Mouse (Mus musculus) hindbrain, embryonic 11.5 days (tissue): ENCODE measurements around the gene Map3k3. TPM values are rescaled to one million over a fixed set of nuclear protein-coding genes. Genes with fewer than 3 reads are reported as not detected.

ENCODE experiments used
- ATAC-seq: fragments of 200-750 bp; cut with Nextera tagmentation; 2 replicates; pipeline ENCODE4 v1.8.0; 2017; ENCODE audit warnings: mild to moderate bottlenecking, moderate TSS enrichment, moderate library complexity; ENCODE audit not compliant: low FRiP score
- DNase-seq: peaks from one replicate; pipeline ENCODE4 v3.0.0-alpha.2; 2015; ENCODE audit warnings: low spot score
- H3K27ac ChIP-seq: fragments of 300-500 bp; sonication (generic); 2 replicates; pipeline ENCODE4 v1.5.1; 2014; ENCODE audit warnings: mild to moderate bottlenecking, low read depth, low read length
- H3K27me3 ChIP-seq: fragments of 300-500 bp; sonication (generic); 2 replicates; pipeline ENCODE4 v1.6.1; 2014; ENCODE audit warnings: mild to moderate bottlenecking, low read length, moderate library complexity, mixed read lengths; ENCODE audit not compliant: control insufficient read depth, insufficient read depth
- H3K36me3 ChIP-seq: fragments of 300-500 bp; sonication (generic); 2 replicates; pipeline ENCODE4 v1.6.1; 2014; ENCODE audit warnings: mild to moderate bottlenecking, low read length, moderate library complexity, mixed read lengths; ENCODE audit not compliant: control insufficient read depth, insufficient read depth
- H3K4me1 ChIP-seq: fragments of 300-500 bp; sonication (generic); replicated peaks from 2 replicates; pipeline ENCODE4 v1.6.1; 2014; ENCODE audit warnings: low read length, mixed read lengths; ENCODE audit not compliant: control insufficient read depth, insufficient read depth
- H3K4me2 ChIP-seq: fragments of 300-500 bp; sonication (generic); replicated peaks from 2 replicates; pipeline ENCODE4 v1.6.1; 2014; ENCODE audit warnings: mild to moderate bottlenecking, low read depth, low read length
- H3K4me3 ChIP-seq: fragments of 300-500 bp; sonication (generic); 2 replicates; pipeline ENCODE4 v1.5.1; 2014; ENCODE audit warnings: low read depth, low read length
- H3K9ac ChIP-seq: fragments of 300-500 bp; sonication (generic); 2 replicates; pipeline ENCODE4 v1.6.1; 2014; ENCODE audit warnings: low read depth, low read length
- H3K9me3 ChIP-seq: fragments of 300-500 bp; sonication (generic); 2 replicates; pipeline ENCODE4 v1.6.1; 2016; ENCODE audit warnings: low read length; ENCODE audit not compliant: control insufficient read depth
- WGBS: fragments of 180-500 bp; shearing (Covaris S2); extraction: QIAGEN DNeasy Blood & Tissue Kit; methylation state at CpG from one replicate; pipeline ENCODE4 v1.1.7; 2014; 5-methylcytosine and 5-hydroxymethylcytosine counted together
- polyA plus RNA-seq: library from polyadenylated mRNA; unstranded; fragments of >200 nt; fragmentation: Nextera tagmentation; extraction: Ambion mirVana; gene quantifications from 2 replicates; pipeline ENCODE4 v1.2.1, GENCODE M21; 2014

The Map3k3 gene
- polyA plus RNA-seq, 1 experiment from 2014 or later, result 14.2 TPM

- Histone ChIP-seq H3K4me3 (no peak overlapping the region), H3K9me3 (no peaks in the 10 kb centered on the region), H3K9ac (no peak overlapping the region), H3K4me1 (no peaks in the 10 kb centered on the region), H3K27me3 (no peaks in the 10 kb centered on the region), H3K27ac (no peak overlapping the region), H3K4me2 (no peak overlapping the region), H3K36me3 (peaks cover 16% of the 10 kb centered on the region)
- ATAC-seq (no peak), DNase-seq (no peak)
- 92% methylated on average over 2 of the region's 2 CpGs for WGBS
Measured at GRCm38 (mm10) chr11:106053921-106054320, 30.5 kb upstream of the Map3k3 start.

GRCm38 (mm10) chr11:106054600-106054999, 29.8 kb upstream of the Map3k3 start:
- Histone ChIP-seq H3K4me3 (no peak overlapping the region), H3K4me2 (no peak overlapping the region), H3K36me3 (peaks cover 16% of the 10 kb centered on the region), H3K9ac (no peak overlapping the region), H3K27me3 (no peaks in the 10 kb centered on the region), H3K4me1 (no peaks in the 10 kb centered on the region), H3K9me3 (no peaks in the 10 kb centered on the region), H3K27ac (no peak overlapping the region)
- ATAC-seq (no peak), DNase-seq (no peak)
- 96% methylated on average over 8 of the region's 8 CpGs for WGBS

- no peak for ATAC-seq
- whole genome bisulfite sequencing, result 93% methylated on average over 6 of the region's 6 CpGs
- DNase-seq, result no peak
- H3K27ac ChIP-seq, result no peak overlapping the region
- no peaks in the 10 kb centered on the region for H3K9me3 ChIP-seq
- no peak overlapping the region for H3K9ac ChIP-seq
- H3K4me3 ChIP-seq, result no peak overlapping the region
- no peaks in the 10 kb centered on the region for H3K27me3 ChIP-seq
- peaks cover 16% of the 10 kb centered on the region for H3K36me3 ChIP-seq
- no peak overlapping the region for H3K4me2 ChIP-seq
- H3K4me1 ChIP-seq, result no peaks in the 10 kb centered on the region
Measured at GRCm38 (mm10) chr11:106055341-106055740, 29.1 kb upstream of the Map3k3 start.

- H3K4me1 ChIP-seq, result no peaks in the 10 kb centered on the region
- H3K36me3 ChIP-seq, result peaks cover 16% of the 10 kb centered on the region
- H3K9me3 ChIP-seq, result no peaks in the 10 kb centered on the region
- no peak overlapping the region for H3K4me2 ChIP-seq
- H3K27ac ChIP-seq, result no peak overlapping the region
- no peaks in the 10 kb centered on the region for H3K27me3 ChIP-seq
- no peak for ATAC-seq
- H3K9ac ChIP-seq, result no peak overlapping the region
- H3K4me3 ChIP-seq, result no peak overlapping the region
- no peak for DNase-seq
- WGBS, result 91% methylated on average over 8 of the region's 8 CpGs
Measured at GRCm38 (mm10) chr11:106056819-106057491, 27.5 kb upstream of the Map3k3 start.

- Histone ChIP-seq H3K9ac (no peak overlapping the region), H3K9me3 (no peaks in the 10 kb centered on the region), H3K27me3 (no peaks in the 10 kb centered on the region), H3K36me3 (peaks cover 16% of the 10 kb centered on the region), H3K4me3 (no peak overlapping the region), H3K4me1 (no peaks in the 10 kb centered on the region), H3K27ac (no peak overlapping the region), H3K4me2 (no peak overlapping the region)
- no peak for ATAC-seq
- no peak for DNase-seq
- WGBS, result 89% methylated on average over 8 of the region's 8 CpGs
Measured at GRCm38 (mm10) chr11:106058020-106058419, 26.4 kb upstream of the Map3k3 start.

GRCm38 (mm10) chr11:106060549-106060948, 23.9 kb upstream of the Map3k3 start:
- peaks cover 8% of the 10 kb centered on the region; the same call in 1 of the 2 replicates for H3K36me3 ChIP-seq
- H3K4me3 ChIP-seq, result no peak overlapping the region
- WGBS, result 100% methylated on average over 1 of the region's 1 CpGs
- H3K9me3 ChIP-seq, result no peaks in the 10 kb centered on the region
- no peak overlapping the region for H3K4me2 ChIP-seq
- H3K4me1 ChIP-seq, result no peaks in the 10 kb centered on the region
- no peak for ATAC-seq
- no peak overlapping the region for H3K27ac ChIP-seq
- no peaks in the 10 kb centered on the region for H3K27me3 ChIP-seq
- H3K9ac ChIP-seq, result no peak overlapping the region
- no peak for DNase-seq

GRCm38 (mm10) chr11:106061311-106061710, 23.1 kb upstream of the Map3k3 start:
- Histone ChIP-seq H3K27ac (no peak overlapping the region), H3K27me3 (no peaks in the 10 kb centered on the region), H3K9me3 (no peaks in the 10 kb centered on the region), H3K9ac (no peak overlapping the region), H3K4me3 (no peak overlapping the region), H3K4me2 (no peak overlapping the region), H3K36me3 (peaks cover 8% of the 10 kb centered on the region; the same call in 1 of the 2 replicates), H3K4me1 (no peaks in the 10 kb centered on the region)
- WGBS, result 79% methylated on average over 1 of the region's 1 CpGs
- no peak for DNase-seq
- no peak for ATAC-seq

- DNase-seq, result no peak
- 76% methylated on average over 5 of the region's 5 CpGs for WGBS
- no peak overlapping the region for H3K4me2 ChIP-seq
- no peaks in the 10 kb centered on the region for H3K36me3 ChIP-seq
- ATAC-seq, result no peak
- no peak overlapping the region for H3K9ac ChIP-seq
- no peaks in the 10 kb centered on the region for H3K4me1 ChIP-seq
- H3K27ac ChIP-seq, result no peak overlapping the region
- H3K4me3 ChIP-seq, result no peak overlapping the region
- H3K27me3 ChIP-seq, result no peaks in the 10 kb centered on the region
- H3K9me3 ChIP-seq, result no peaks in the 10 kb centered on the region
Measured at GRCm38 (mm10) chr11:106063756-106064155, 20.7 kb upstream of the Map3k3 start.
